Mouse (Mus musculus) erythroblast, embryonic 14.5 days (primary cell): ENCODE data around the gene Thap4. TPM values are rescaled to one million over a fixed set of nuclear protein-coding genes. Genes with fewer than 3 reads are reported as not detected.

Experiments
- H3K27me3 ChIP-seq: 2 replicates; pipeline ENCODE4 v1.6.1; 2012; ENCODE audit warnings: inconsistent platforms; ENCODE audit not compliant: control insufficient read depth
- H3K36me3 ChIP-seq: 2 replicates; pipeline ENCODE4 v1.6.1; 2012; ENCODE audit warnings: mild to moderate bottlenecking, inconsistent platforms; ENCODE audit not compliant: control insufficient read depth
- H3K4me1 ChIP-seq: 2 replicates; pipeline ENCODE4 v1.6.1; 2012; ENCODE audit warnings: inconsistent platforms; ENCODE audit not compliant: control insufficient read depth
- H3K4me3 ChIP-seq: replicated peaks from 2 replicates; pipeline ENCODE3; 2012; ENCODE audit warnings: moderate library complexity, mild to moderate bottlenecking, inconsistent platforms
- H3K9me3 ChIP-seq: 2 replicates; pipeline ENCODE4 v1.6.1; 2012; ENCODE audit warnings: low read length, inconsistent platforms, mixed read lengths; ENCODE audit not compliant: control insufficient read depth
- GATA1 ChIP-seq: IDR thresholded peaks from 2 replicates; pipeline ENCODE4 v1.6.1; 2012; ENCODE audit warnings: low read length, inconsistent platforms, mixed read lengths
- TAL1 ChIP-seq: IDR thresholded peaks from 3 replicates; pipeline ENCODE4 v1.6.1; 2012; ENCODE audit warnings: low read length, inconsistent platforms, mixed read lengths
- polyA plus RNA-seq: library from polyadenylated mRNA; stranded (reverse); fragments of >175 nt; gene quantifications from 2 replicates; pipeline ENCODE4 v1.2.3, GENCODE M21; 2012

The Thap4 gene
- polyA plus RNA-seq, 1 experiment = 2.1 TPM

- Histone ChIP-seq H3K4me3 (no peak overlapping the region), H3K9me3 (no peaks in the 10 kb centered on the region), H3K27me3 (no peaks in the 10 kb centered on the region), H3K4me1 (peaks cover 7% of the 10 kb centered on the region), H3K36me3 (peaks cover 17% of the 10 kb centered on the region)
- no peak for TF ChIP-seq TAL1
- no peak for TF ChIP-seq GATA1
These were observed 28.5 kb downstream of the Thap4 start for GRCm38 (mm10) chr1:93726116-93726515.

DNA sequence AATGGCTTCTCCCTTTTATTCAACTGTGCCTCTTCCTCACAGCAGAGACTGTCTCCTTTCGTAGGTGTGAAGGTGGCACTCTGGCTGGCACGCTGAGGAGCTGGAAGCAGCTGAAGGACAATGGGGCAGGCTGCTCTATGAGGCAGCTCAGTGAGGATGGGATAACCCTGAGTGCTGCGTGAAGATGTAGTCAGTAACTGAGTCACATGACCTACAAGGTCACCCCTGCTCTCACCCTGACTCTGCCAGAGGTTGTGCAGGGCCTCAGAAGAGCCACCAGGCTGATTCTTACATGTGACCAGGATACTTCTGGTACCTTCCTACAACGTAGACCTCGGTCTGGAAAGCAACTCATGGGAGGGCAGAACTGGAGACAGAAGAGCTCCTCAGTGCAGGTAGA lies 29.0 kb downstream of the Thap4 start:
- Histone ChIP-seq H3K4me1 (peaks cover 6% of the 10 kb centered on the region), H3K27me3 (no peaks in the 10 kb centered on the region), H3K9me3 (no peaks in the 10 kb centered on the region), H3K4me3 (no peak overlapping the region), H3K36me3 (peaks cover 18% of the 10 kb centered on the region)
- TF ChIP-seq GATA1 (no peak), TAL1 (no peak)

DNA sequence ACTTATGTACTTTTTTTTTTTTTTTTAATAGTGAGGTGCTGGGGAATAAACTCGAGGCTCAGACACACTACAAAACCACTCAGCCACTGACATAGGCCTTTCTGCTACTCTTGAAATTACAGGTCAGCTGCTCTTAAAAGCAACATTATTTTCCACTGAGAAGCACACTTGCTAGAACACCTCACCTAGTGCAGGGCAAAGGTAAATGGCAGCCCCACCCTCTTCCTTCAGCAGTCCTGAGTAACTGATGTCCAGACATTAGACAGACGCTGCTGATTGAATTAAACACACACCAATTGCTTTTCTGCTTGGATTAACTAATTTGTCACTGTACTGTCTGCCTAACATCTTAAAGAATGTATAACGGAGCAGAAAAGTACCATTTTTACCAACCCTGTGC lies 30.0 kb downstream of the Thap4 start:
- H3K4me3 ChIP-seq = no peak overlapping the region
- H3K9me3 ChIP-seq = no peaks in the 10 kb centered on the region
- H3K4me1 ChIP-seq = peaks cover 3% of the 10 kb centered on the region
- H3K27me3 ChIP-seq = no peaks in the 10 kb centered on the region
- TF ChIP-seq GATA1 = no peak
- TF ChIP-seq TAL1 = no peak
- peaks cover 22% of the 10 kb centered on the region for H3K36me3 ChIP-seq

DNA sequence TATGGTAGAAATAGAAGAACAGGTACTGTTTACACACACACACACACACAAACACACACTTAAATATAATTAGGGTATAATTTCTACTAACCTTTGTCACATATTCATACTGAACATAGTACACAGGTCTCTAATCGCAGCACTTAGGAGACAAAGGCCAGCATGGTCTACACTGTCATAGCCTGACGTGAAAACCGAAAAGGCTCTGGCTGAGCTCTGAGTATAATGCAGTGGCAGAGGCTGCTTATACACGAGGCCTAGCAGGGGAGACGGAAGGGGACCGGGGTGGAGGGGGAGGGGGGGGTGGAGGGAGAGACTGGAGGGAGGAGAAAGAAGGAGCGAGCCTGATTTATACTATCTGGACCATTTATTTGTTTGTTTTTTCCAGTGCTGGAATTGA lies 33.1 kb downstream of the Thap4 start:
- Histone ChIP-seq H3K4me1 (no peaks in the 10 kb centered on the region), H3K4me3 (no peak overlapping the region), H3K27me3 (no peaks in the 10 kb centered on the region), H3K36me3 (peaks cover 26% of the 10 kb centered on the region), H3K9me3 (no peaks in the 10 kb centered on the region)
- TF ChIP-seq GATA1 (no peak), TAL1 (no peak)

DNA sequence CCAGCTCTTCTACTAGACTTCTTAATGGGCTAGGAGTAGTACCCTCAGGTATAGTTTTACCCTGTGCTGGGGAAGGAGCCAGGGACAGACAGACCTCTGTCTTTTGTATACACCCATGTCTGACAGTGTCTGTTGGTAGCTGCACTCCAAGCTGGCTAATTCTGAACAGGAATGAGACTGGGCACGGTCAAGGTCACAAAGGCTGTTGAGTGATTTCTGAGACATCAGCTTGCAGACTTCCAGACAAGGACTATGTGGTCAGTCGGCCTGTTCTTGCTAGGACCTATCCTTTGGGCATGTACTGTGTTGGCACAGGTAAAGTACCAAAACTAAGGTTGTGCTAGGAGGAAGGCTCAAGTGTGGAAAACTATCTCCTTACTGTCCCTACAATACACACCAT lies 38.5 kb downstream of the Thap4 start:
- peaks cover 34% of the 10 kb centered on the region for H3K36me3 ChIP-seq
- no peaks in the 10 kb centered on the region for H3K4me1 ChIP-seq
- no peak overlapping the region for H3K4me3 ChIP-seq
- no peaks in the 10 kb centered on the region for H3K9me3 ChIP-seq
- H3K27me3 ChIP-seq = no peaks in the 10 kb centered on the region
- TF ChIP-seq GATA1 (no peak), TAL1 (no peak)

GRCm38 (mm10) chr1:93705389-93705788 lies 49.3 kb downstream of the Thap4 start:
- Histone ChIP-seq H3K9me3 (no peaks in the 10 kb centered on the region), H3K4me1 (no peaks in the 10 kb centered on the region), H3K27me3 (no peaks in the 10 kb centered on the region), H3K4me3 (no peak overlapping the region), H3K36me3 (peaks cover 15% of the 10 kb centered on the region)
- TF ChIP-seq TAL1 = no peak
- no peak for TF ChIP-seq GATA1

- Histone ChIP-seq H3K4me3 (no peak overlapping the region), H3K36me3 (peaks cover 15% of the 10 kb centered on the region), H3K9me3 (no peaks in the 10 kb centered on the region), H3K27me3 (no peaks in the 10 kb centered on the region), H3K4me1 (no peaks in the 10 kb centered on the region)
- TF ChIP-seq GATA1 (no peak), TAL1 (no peak)
These were observed 50.3 kb downstream of the Thap4 start for GRCm38 (mm10) chr1:93704341-93704740.

DNA sequence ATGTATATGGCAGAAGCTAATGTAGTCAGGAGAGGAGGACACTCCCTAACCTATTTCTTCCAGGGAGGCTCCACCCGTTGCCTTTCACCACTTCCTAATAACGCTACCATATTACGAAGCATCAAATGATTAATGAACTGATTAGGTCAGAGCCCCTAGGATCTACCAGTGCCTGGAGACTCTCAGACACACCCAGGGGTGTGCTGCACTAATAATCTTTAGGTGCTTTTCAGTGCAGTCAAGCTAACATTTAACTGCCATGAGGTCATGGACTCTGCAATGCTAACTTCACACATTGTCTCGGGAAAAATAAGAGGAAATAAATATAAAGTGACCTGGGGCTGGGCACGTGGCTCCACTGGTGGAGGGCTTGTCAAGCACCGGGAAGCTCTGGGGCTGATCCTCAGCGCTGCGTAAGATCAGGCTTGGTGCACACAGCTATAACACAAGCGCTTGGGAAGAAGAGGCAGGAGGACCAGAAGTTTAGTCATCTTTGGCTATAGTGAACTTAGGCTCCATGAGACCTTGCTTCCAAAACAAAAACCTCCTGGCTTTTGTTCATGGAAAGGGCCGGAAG lies 51.1 kb downstream of the Thap4 start:
- H3K4me1 ChIP-seq = no peaks in the 10 kb centered on the region
- H3K4me3 ChIP-seq = no peak overlapping the region
- H3K27me3 ChIP-seq = no peaks in the 10 kb centered on the region
- TF ChIP-seq TAL1 = no peak
- TF ChIP-seq GATA1 = no peak
- peaks cover 15% of the 10 kb centered on the region for H3K36me3 ChIP-seq
- H3K9me3 ChIP-seq = no peaks in the 10 kb centered on the region

- Histone ChIP-seq H3K4me1 (no peaks in the 10 kb centered on the region), H3K9me3 (no peaks in the 10 kb centered on the region)
- TF ChIP-seq TAL1 (no peak), GATA1 (no peak)
These were observed 52.6 kb downstream of the Thap4 start for GRCm38 (mm10) chr1:93702106-93702505.

DNA sequence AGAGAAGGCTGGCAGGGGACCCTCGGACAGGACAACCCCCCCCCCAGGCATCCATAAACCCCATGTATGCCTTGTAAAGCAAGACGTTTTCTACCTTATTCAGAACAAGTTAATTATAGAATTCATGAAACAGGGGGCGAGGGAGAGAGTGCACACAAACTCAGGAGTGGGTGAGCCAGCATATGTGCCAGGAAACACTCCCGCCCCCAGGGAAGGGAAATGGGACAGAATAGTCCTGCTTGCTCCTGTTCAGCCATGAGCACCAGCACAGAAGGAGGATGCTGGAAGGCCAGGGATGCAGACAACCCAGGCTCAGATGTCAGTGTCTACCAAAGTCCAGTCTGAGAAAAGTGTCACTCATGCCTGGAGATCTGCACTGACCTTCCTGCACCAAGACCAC lies 55.5 kb downstream of the Thap4 start:
- Histone ChIP-seq H3K9me3 (no peaks in the 10 kb centered on the region), H3K36me3 (peaks cover 2% of the 10 kb centered on the region), H3K4me3 (no peak overlapping the region), H3K4me1 (no peaks in the 10 kb centered on the region), H3K27me3 (no peaks in the 10 kb centered on the region)
- no peak for TF ChIP-seq GATA1
- TF ChIP-seq TAL1 = no peak

More at GRCm38 (mm10) chr1:93702106-93702505, 52.6 kb downstream of the Thap4 start:
- H3K36me3 ChIP-seq = peaks cover 15% of the 10 kb centered on the region
- no peak overlapping the region for H3K4me3 ChIP-seq
- no peaks in the 10 kb centered on the region for H3K27me3 ChIP-seq
